Mouse (Mus musculus) embryonic facial prominence, embryonic 13.5 days (tissue): ENCODE results near the gene Map3k12. TPM values are rescaled to one million over a fixed set of nuclear protein-coding genes. Genes with fewer than 3 reads are reported as not detected.

ENCODE experiments used
- ATAC-seq: fragments of 200-750 bp; cut with Nextera tagmentation; 2 replicates; pipeline ENCODE4 v1.8.0; 2017; ENCODE audit warnings: low read depth; ENCODE audit not compliant: insufficient number of reproducible peaks, insufficient read depth, low FRiP score, low TSS enrichment
- H3K27ac ChIP-seq: fragments of 300-500 bp; sonication (generic); 2 replicates; pipeline ENCODE4 v1.5.1; 2015; ENCODE audit warnings: moderate library complexity, mild to moderate bottlenecking, inconsistent platforms
- H3K27me3 ChIP-seq: fragments of 300-500 bp; sonication (generic); 2 replicates; pipeline ENCODE4 v1.6.1; 2015; ENCODE audit warnings: mild to moderate bottlenecking, inconsistent platforms
- H3K36me3 ChIP-seq: fragments of 300-500 bp; sonication (generic); 2 replicates; pipeline ENCODE4 v1.6.1; 2015; ENCODE audit warnings: mild to moderate bottlenecking, inconsistent platforms
- H3K4me1 ChIP-seq: fragments of 300-500 bp; sonication (generic); 2 replicates; pipeline ENCODE4 v1.6.1; 2015; ENCODE audit warnings: inconsistent platforms
- H3K4me2 ChIP-seq: fragments of 300-500 bp; sonication (generic); 2 replicates; pipeline ENCODE4 v1.6.1; 2015; ENCODE audit warnings: moderate library complexity, mild to moderate bottlenecking, inconsistent platforms
- H3K4me3 ChIP-seq: fragments of 300-500 bp; sonication (generic); 2 replicates; pipeline ENCODE4 v1.5.1; 2015; ENCODE audit warnings: mild to moderate bottlenecking, inconsistent platforms
- H3K9ac ChIP-seq: fragments of 300-500 bp; sonication (generic); 2 replicates; pipeline ENCODE4 v1.6.1; 2015; ENCODE audit warnings: mild to moderate bottlenecking, inconsistent platforms
- H3K9me3 ChIP-seq: fragments of 300-500 bp; sonication (generic); 2 replicates; pipeline ENCODE4 v1.6.1; 2016; ENCODE audit warnings: inconsistent platforms
- WGBS: fragments of 180-500 bp; shearing (Covaris S2); methylation state at CpG from one replicate; pipeline ENCODE4 v1.1.7; 2015; ENCODE audit warnings: mixed read lengths; 5-methylcytosine and 5-hydroxymethylcytosine counted together
- polyA plus RNA-seq: library from polyadenylated mRNA; unstranded; fragments of >200 nt; fragmentation: Nextera tagmentation; extraction: Ambion mirVana; gene quantifications from 2 replicates; pipeline ENCODE4 v1.2.1, GENCODE M21; 2015

Gene Map3k12
- 24.1 and 25.2 TPM in 2 replicates for polyA plus RNA-seq

- Histone ChIP-seq H3K4me1 (peaks cover 37% of the 10 kb centered on the region), H3K4me2 (peak within 1 kb of the TSS; percentile 88), H3K9ac (peak within 1 kb of the TSS; percentile 83), H3K27ac (peak within 1 kb of the TSS; percentile 100), H3K4me3 (peak within 1 kb of the TSS; percentile 70), H3K27me3 (no peaks in the 10 kb centered on the region), H3K36me3 (peaks cover 18% of the 10 kb centered on the region), H3K9me3 (no peaks in the 10 kb centered on the region)
- whole genome bisulfite sequencing = under 1% methylated on average over 43 of the region's 43 CpGs
- ATAC-seq = no peak
Observed at GRCm38 (mm10) chr15:102516728-102517404, at the start of gene Map3k12. Map3k12 (minus strand) TSS chr15:102517064.

GRCm38 (mm10) chr15:102563681-102564080 is 46.8 kb upstream of the Map3k12 start:
- no peak for ATAC-seq
- Histone ChIP-seq H3K9ac (no peak overlapping the region), H3K36me3 (peaks cover 26% of the 10 kb centered on the region), H3K4me1 (no peaks in the 10 kb centered on the region), H3K4me2 (no peak overlapping the region), H3K27me3 (no peaks in the 10 kb centered on the region), H3K4me3 (no peak overlapping the region), H3K27ac (no peak overlapping the region), H3K9me3 (no peaks in the 10 kb centered on the region)
- 91% methylated on average over 5 of the region's 5 CpGs for WGBS

- no peak overlapping the region for H3K27ac ChIP-seq
- no peak overlapping the region for H3K4me3 ChIP-seq
- H3K9me3 ChIP-seq = no peaks in the 10 kb centered on the region
- H3K4me1 ChIP-seq = no peaks in the 10 kb centered on the region
- peaks cover 26% of the 10 kb centered on the region for H3K36me3 ChIP-seq
- no peak for ATAC-seq
- no peaks in the 10 kb centered on the region for H3K27me3 ChIP-seq
- no peak overlapping the region for H3K9ac ChIP-seq
- H3K4me2 ChIP-seq = no peak overlapping the region
- 64% methylated on average over 3 of the region's 3 CpGs for WGBS
Observed at GRCm38 (mm10) chr15:102563061-102563460, 46.2 kb upstream of the Map3k12 start.

- Histone ChIP-seq H3K9me3 (no peaks in the 10 kb centered on the region), H3K9ac (no peak overlapping the region), H3K27ac (no peak overlapping the region), H3K4me1 (no peaks in the 10 kb centered on the region), H3K4me2 (no peak overlapping the region), H3K27me3 (no peaks in the 10 kb centered on the region), H3K36me3 (peaks cover 26% of the 10 kb centered on the region), H3K4me3 (no peak overlapping the region)
- ATAC-seq = no peak
- WGBS = 89% methylated on average over 1 of the region's 1 CpGs
Observed at GRCm38 (mm10) chr15:102562491-102562890, 45.6 kb upstream of the Map3k12 start.

- no peaks in the 10 kb centered on the region for H3K9me3 ChIP-seq
- no peak for ATAC-seq
- H3K27ac ChIP-seq = no peak overlapping the region
- H3K27me3 ChIP-seq = no peaks in the 10 kb centered on the region
- H3K9ac ChIP-seq = no peak overlapping the region
- H3K4me1 ChIP-seq = no peaks in the 10 kb centered on the region
- H3K4me2 ChIP-seq = no peak overlapping the region
- no peak overlapping the region for H3K4me3 ChIP-seq
- H3K36me3 ChIP-seq = peaks cover 57% of the 10 kb centered on the region
Observed at GRCm38 (mm10) chr15:102557580-102557979, 40.7 kb upstream of the Map3k12 start.

- H3K27ac ChIP-seq = no peak overlapping the region
- H3K36me3 ChIP-seq = peaks cover 67% of the 10 kb centered on the region
- H3K4me1 ChIP-seq = no peaks in the 10 kb centered on the region
- no peak overlapping the region for H3K9ac ChIP-seq
- no peak for ATAC-seq
- H3K4me3 ChIP-seq = no peak overlapping the region
- H3K27me3 ChIP-seq = no peaks in the 10 kb centered on the region
- no peaks in the 10 kb centered on the region for H3K9me3 ChIP-seq
- H3K4me2 ChIP-seq = no peak overlapping the region
- 97% methylated on average over 1 of the region's 1 CpGs for WGBS
Observed at GRCm38 (mm10) chr15:102555581-102555980, 38.7 kb upstream of the Map3k12 start.

GRCm38 (mm10) chr15:102552599-102552998 is 35.7 kb upstream of the Map3k12 start:
- H3K4me3 ChIP-seq = no peak overlapping the region
- no peak overlapping the region for H3K27ac ChIP-seq
- H3K9ac ChIP-seq = no peak overlapping the region
- H3K4me2 ChIP-seq = no peak overlapping the region
- H3K36me3 ChIP-seq = peaks cover 77% of the 10 kb centered on the region
- WGBS = 95% methylated on average over 5 of the region's 5 CpGs
- no peaks in the 10 kb centered on the region for H3K27me3 ChIP-seq
- H3K9me3 ChIP-seq = no peaks in the 10 kb centered on the region
- no peaks in the 10 kb centered on the region for H3K4me1 ChIP-seq
- no peak for ATAC-seq

GRCm38 (mm10) chr15:102547478-102547877 is 30.6 kb upstream of the Map3k12 start:
- H3K36me3 ChIP-seq = peaks cover 77% of the 10 kb centered on the region
- ATAC-seq = no peak
- no peak overlapping the region for H3K4me3 ChIP-seq
- H3K27ac ChIP-seq = no peak overlapping the region
- H3K9ac ChIP-seq = no peak overlapping the region
- no peaks in the 10 kb centered on the region for H3K9me3 ChIP-seq
- no peaks in the 10 kb centered on the region for H3K27me3 ChIP-seq
- no peak overlapping the region for H3K4me2 ChIP-seq
- 91% methylated on average over 3 of the region's 3 CpGs for WGBS
- no peaks in the 10 kb centered on the region for H3K4me1 ChIP-seq

GRCm38 (mm10) chr15:102546677-102547427 is 30.0 kb upstream of the Map3k12 start:
- peaks cover 77% of the 10 kb centered on the region for H3K36me3 ChIP-seq
- 79% methylated on average over 3 of the region's 3 CpGs for WGBS
- ATAC-seq = no peak
- H3K4me3 ChIP-seq = no peak overlapping the region
- H3K27ac ChIP-seq = 0 out of 2 replicates have a peak overlapping the region, but pooled peaks have one; percentile 11
- H3K4me2 ChIP-seq = no peak overlapping the region
- H3K9me3 ChIP-seq = no peaks in the 10 kb centered on the region
- no peak overlapping the region for H3K9ac ChIP-seq
- H3K4me1 ChIP-seq = no peaks in the 10 kb centered on the region
- no peaks in the 10 kb centered on the region for H3K27me3 ChIP-seq

GRCm38 (mm10) chr15:102546246-102546645 is 29.4 kb upstream of the Map3k12 start:
- Histone ChIP-seq H3K27me3 (no peaks in the 10 kb centered on the region), H3K4me1 (no peaks in the 10 kb centered on the region), H3K4me2 (no peak overlapping the region), H3K4me3 (no peak overlapping the region), H3K27ac (no peak overlapping the region), H3K9ac (no peak overlapping the region), H3K36me3 (peaks cover 76% of the 10 kb centered on the region), H3K9me3 (no peaks in the 10 kb centered on the region)
- no peak for ATAC-seq
- WGBS = 92% methylated on average over 3 of the region's 3 CpGs

GRCm38 (mm10) chr15:102544801-102545200 is 27.9 kb upstream of the Map3k12 start:
- H3K27me3 ChIP-seq = no peaks in the 10 kb centered on the region
- peaks cover 78% of the 10 kb centered on the region for H3K36me3 ChIP-seq
- no peak overlapping the region for H3K4me3 ChIP-seq
- no peak overlapping the region for H3K27ac ChIP-seq
- 86% methylated on average over 4 of the region's 4 CpGs for WGBS
- H3K4me1 ChIP-seq = no peaks in the 10 kb centered on the region
- ATAC-seq = no peak
- no peaks in the 10 kb centered on the region for H3K9me3 ChIP-seq
- no peak overlapping the region for H3K4me2 ChIP-seq
- no peak overlapping the region for H3K9ac ChIP-seq

- no peak overlapping the region for H3K4me3 ChIP-seq
- no peak overlapping the region for H3K27ac ChIP-seq
- no peaks in the 10 kb centered on the region for H3K27me3 ChIP-seq
- no peak for ATAC-seq
- no peak overlapping the region for H3K4me2 ChIP-seq
- H3K9ac ChIP-seq = no peak overlapping the region
- peaks cover 79% of the 10 kb centered on the region for H3K36me3 ChIP-seq
- 97% methylated on average over 7 of the region's 7 CpGs for WGBS
- H3K4me1 ChIP-seq = no peaks in the 10 kb centered on the region
- H3K9me3 ChIP-seq = no peaks in the 10 kb centered on the region
Observed at GRCm38 (mm10) chr15:102533926-102534325, 17.1 kb upstream of the Map3k12 start.
